Mouse (Mus musculus) Patski (cell line): ENCODE measurements around the gene Gm28043. TPM values are rescaled to one million over a fixed set of nuclear protein-coding genes. Genes with fewer than 3 reads are reported as not detected.

ENCODE experiments used
- ATAC-seq: fragments of 100-300 bp; one replicate; pipeline ENCODE4 v1.8.0; 2021
- CTCF ChIA-PET: fragments of 350-600 bp; sonication (Branson Sonifier 250); formaldehyde crosslinking; loops from one replicate; lab custom pipeline; 2022; ENCODE audit warnings: inconsistent platforms; lab: Charles Lee
- POLR2A ChIA-PET: fragments of 350-600 bp; sonication (Branson Sonifier 250); formaldehyde crosslinking; loops from one replicate; lab custom pipeline; 2022; ENCODE audit warnings: antibody characterized with exemption, inconsistent platforms; lab: Charles Lee
- DNase-seq: peaks from one replicate; pipeline ENCODE4 v3.0.0-alpha.2; 2011; ENCODE audit warnings: low read depth, low spot score
- H3K27me3 ChIP-seq: fragments of 371-371 bp; one replicate; pipeline ENCODE4 v1.5.1; 2021
- CTCF ChIP-seq: fragments of 100-300 bp; IDR thresholded peaks from one replicate; pipeline ENCODE4 v1.5.1; 2021
- in situ Hi-C: fragments of 300-500 bp; cut with MboI; formaldehyde crosslinking; loops from 3 replicates; pipeline ENCODE4 v1.11.1; 2018; ENCODE audit warnings: low pct_unique_long_range_greater_than_20kb, mixed read lengths
- polyA plus RNA-seq: library from polyadenylated mRNA; unstranded; gene quantifications from one replicate; pipeline ENCODE4 v1.2.3, GENCODE M21; 2021

The Gm28043 gene
- polyA plus RNA-seq, 1 experiment from 2014 or later: 2.4 TPM

DNA sequence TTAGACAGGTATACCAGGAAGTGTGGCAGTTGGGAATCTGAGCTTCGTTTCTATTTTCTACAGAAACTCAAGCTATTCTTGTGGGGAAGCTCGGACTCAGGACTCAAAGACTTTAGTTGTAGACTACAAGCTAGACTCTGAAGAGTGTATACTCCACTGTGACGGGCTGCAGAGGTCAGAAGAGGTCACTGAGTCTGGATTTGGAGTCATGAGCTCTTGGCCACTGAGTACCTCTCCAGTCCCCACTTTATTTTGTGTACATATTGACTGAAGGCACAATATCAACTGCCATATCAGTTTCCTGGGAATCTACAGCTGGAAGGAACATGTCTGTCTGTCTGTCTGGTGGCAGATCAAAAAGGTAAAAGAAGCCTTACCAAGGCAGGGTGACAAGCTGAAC lies 4.6 kb downstream of the Gm28043 start:
- no peak for DNase-seq
- ChIA-PET CTCF (interaction anchor here (1.1 to 1.2 kb wide), 3 partner anchors 16 to 53 kb away, joined by 3 read pairs; no protein-coding TSS in a partner anchor), POLR2A (no interaction called here)
- no peaks in the 10 kb centered on the region for H3K27me3 ChIP-seq
- ATAC-seq: no peak
- in situ Hi-C loops: no loop called here
- TF ChIP-seq CTCF: no peak

DNA sequence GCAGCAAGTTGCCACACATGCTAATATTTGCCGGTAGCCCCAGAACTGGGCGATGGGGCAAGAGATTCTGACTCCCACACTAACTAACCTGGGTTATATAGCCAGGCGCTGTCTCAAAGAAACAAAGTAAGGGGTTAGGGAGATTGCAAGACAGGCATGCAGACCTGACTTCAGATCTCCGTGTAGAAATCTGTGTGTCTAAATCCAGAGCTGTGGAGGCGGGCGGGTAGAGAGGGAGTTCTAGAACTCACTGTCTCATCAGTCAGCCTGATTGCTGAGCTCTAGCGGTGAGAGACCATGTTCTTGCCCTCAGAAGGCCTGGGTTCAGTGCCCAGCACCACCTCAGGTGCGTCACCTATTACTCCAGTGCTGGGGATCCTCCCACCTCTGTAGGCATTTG lies 8.8 kb downstream of the Gm28043 start:
- CTCF ChIA-PET: interaction anchor here (1.0 kb wide), 1 partner anchor 17 kb away, joined by 3 read pairs; no protein-coding TSS in a partner anchor
- DNase-seq (no peak), ATAC-seq (no peak)
- POLR2A ChIA-PET: no interaction called here
- in situ Hi-C loops: no loop called here
- H3K27me3 ChIP-seq: no peaks in the 10 kb centered on the region
- no peak for TF ChIP-seq CTCF

DNA sequence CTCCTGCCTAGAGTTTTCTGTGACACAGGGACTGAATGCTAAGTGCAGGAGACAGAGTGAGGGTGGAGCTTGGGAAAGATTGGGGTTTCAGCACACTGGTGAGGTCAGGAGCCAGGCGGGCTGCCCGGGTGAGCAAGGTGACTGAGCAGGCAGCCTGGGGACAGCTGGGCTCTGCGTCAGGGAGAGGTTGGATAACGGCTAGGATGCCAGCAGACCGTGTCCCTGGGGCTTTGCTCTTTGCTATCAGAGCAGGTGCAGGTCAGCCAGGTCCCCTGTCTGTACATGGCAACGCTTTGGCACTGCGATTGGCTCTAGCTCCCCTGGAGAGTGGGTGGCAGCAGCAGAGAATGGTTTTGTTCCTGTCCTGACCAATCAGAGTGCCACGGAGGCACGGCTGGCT lies 12.6 kb downstream of the Gm28043 start:
- ChIA-PET POLR2A (no interaction called here), CTCF (no interaction called here)
- ATAC-seq (no peak), DNase-seq (no peak)
- no peaks in the 10 kb centered on the region for H3K27me3 ChIP-seq
- in situ Hi-C loops: no loop called here
- TF ChIP-seq CTCF: no peak

- CTCF ChIA-PET: no interaction called here
- POLR2A ChIA-PET: no interaction called here
- no peaks in the 10 kb centered on the region for H3K27me3 ChIP-seq
- in situ Hi-C loops: no loop called here
- ATAC-seq: no peak
- TF ChIP-seq CTCF: no peak
- no peak for DNase-seq
Observed at GRCm38 (mm10) chr17:29628946-29629345, 14.3 kb downstream of the Gm28043 start.

GRCm38 (mm10) chr17:29629620-29630019 lies 14.9 kb downstream of the Gm28043 start:
- ATAC-seq (no peak), DNase-seq (no peak)
- in situ Hi-C loops: no loop called here
- TF ChIP-seq CTCF: no peak
- POLR2A ChIA-PET: interaction anchor here (0.6 kb wide), 1 partner anchor 19 kb away, joined by 4 read pairs; no protein-coding TSS in a partner anchor
- CTCF ChIA-PET: no interaction called here
- no peaks in the 10 kb centered on the region for H3K27me3 ChIP-seq

- DNase-seq (no peak), ATAC-seq (no peak)
- in situ Hi-C loops: no loop called here
- CTCF ChIA-PET: interaction anchor here (1.4 kb wide), 1 partner anchor 24 kb away, joined by 3 read pairs; no protein-coding TSS in a partner anchor
- TF ChIP-seq CTCF: no peak
- POLR2A ChIA-PET: no interaction called here
- H3K27me3 ChIP-seq: no peaks in the 10 kb centered on the region
Observed at GRCm38 (mm10) chr17:29632312-29632711, 17.6 kb downstream of the Gm28043 start.

GRCm38 (mm10) chr17:29635492-29635891 lies 20.8 kb downstream of the Gm28043 start:
- DNase-seq (no peak), ATAC-seq (no peak)
- TF ChIP-seq CTCF: no peak
- ChIA-PET CTCF (interaction anchor here (1.2 to 1.3 kb wide), 3 partner anchors 10 to 255 kb away, joined by 3 to 4 read pairs (median 4); no protein-coding TSS in a partner anchor), POLR2A (no interaction called here)
- in situ Hi-C loops: no loop called here
- no peaks in the 10 kb centered on the region for H3K27me3 ChIP-seq

- DNase-seq (no peak), ATAC-seq (no peak)
- H3K27me3 ChIP-seq: no peaks in the 10 kb centered on the region
- POLR2A ChIA-PET: no interaction called here
- in situ Hi-C loops: no loop called here
- no peak for TF ChIP-seq CTCF
- CTCF ChIA-PET: interaction anchor here (1.2 to 1.3 kb wide), 3 partner anchors 10 to 255 kb away, joined by 3 to 4 read pairs (median 4); no protein-coding TSS in a partner anchor
Observed at GRCm38 (mm10) chr17:29636118-29636517, 21.4 kb downstream of the Gm28043 start.

GRCm38 (mm10) chr17:29637377-29637776 lies 22.7 kb downstream of the Gm28043 start:
- ATAC-seq (no peak), DNase-seq (no peak)
- ChIA-PET POLR2A (no interaction called here), CTCF (no interaction called here)
- H3K27me3 ChIP-seq: no peaks in the 10 kb centered on the region
- no peak for TF ChIP-seq CTCF
- in situ Hi-C loops: no loop called here

GRCm38 (mm10) chr17:29637895-29638294 lies 23.2 kb downstream of the Gm28043 start:
- H3K27me3 ChIP-seq: no peaks in the 10 kb centered on the region
- ATAC-seq (no peak), DNase-seq (no peak)
- in situ Hi-C loops: no loop called here
- TF ChIP-seq CTCF: no peak
- ChIA-PET CTCF (no interaction called here), POLR2A (no interaction called here)

DNA sequence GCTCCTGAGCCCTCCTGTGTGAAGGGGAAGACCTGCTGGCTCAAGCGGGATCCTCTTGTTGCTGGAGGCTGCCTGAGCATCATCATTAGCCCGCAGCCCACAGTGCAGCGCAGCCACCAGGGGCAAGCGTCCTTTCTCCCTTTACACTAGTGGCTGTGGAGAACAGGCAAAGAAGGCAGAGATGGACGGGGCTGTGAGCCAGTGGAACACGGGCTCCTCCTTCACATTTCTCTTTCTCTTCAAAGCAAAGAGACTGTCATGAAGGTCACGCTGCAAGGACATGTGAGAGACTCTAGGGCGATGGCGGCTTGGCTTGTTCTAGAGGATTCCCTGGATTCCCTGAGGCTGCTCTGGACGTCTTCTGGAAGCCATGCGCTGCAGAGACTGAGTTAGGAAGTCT lies 26.3 kb downstream of the Gm28043 start:
- DNase-seq (no peak), ATAC-seq (no peak)
- in situ Hi-C loops: no loop called here
- TF ChIP-seq CTCF: no peak
- ChIA-PET CTCF (interaction anchor here (1.4 kb wide), 1 partner anchor 18 kb away, joined by 3 read pairs; no protein-coding TSS in a partner anchor), POLR2A (no interaction called here)
- H3K27me3 ChIP-seq: no peaks in the 10 kb centered on the region

- ATAC-seq (no peak), DNase-seq (no peak)
- POLR2A ChIA-PET: no interaction called here
- CTCF ChIA-PET: no interaction called here
- in situ Hi-C loops: no loop called here
- TF ChIP-seq CTCF: no peak
- H3K27me3 ChIP-seq: no peaks in the 10 kb centered on the region
Observed at GRCm38 (mm10) chr17:29642219-29642618, 27.5 kb downstream of the Gm28043 start.
